Mouse (Mus musculus): ENCODE measurements at regions not wholly inside any gene's neighbourhood (a gene's known extent, or its start where the extent isn't known, plus 50 kb on each side); places are given as distances from the start of the nearest gene placed in this dataset.

DNA sequence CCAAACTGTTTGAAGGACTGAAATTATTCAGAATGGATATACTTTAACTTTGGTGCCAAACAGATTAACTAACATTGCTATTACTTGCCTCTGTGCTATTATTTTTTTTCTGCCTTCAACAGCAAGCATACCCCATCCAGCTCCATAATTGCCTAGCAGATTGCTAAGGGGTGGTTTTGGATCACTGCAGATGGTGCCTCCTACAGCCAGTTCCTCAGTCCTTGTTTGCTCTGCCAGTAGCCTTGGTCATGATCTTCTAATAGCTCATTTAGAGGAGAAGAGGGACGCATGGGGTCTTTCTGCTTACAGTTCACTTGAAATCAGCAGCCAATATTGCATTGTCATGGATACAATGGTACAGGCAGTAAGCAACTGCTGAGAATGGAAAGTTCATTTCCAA lies 880.8 kb downstream of the Epha4 start:
- TF ChIP-seq EP300 (IDR thresholded peaks at IDR 0.05; ENCODE audit: insufficient read depth, low read depth, low read length) (no peak), CTCF (IDR thresholded peaks at IDR 0.05; ENCODE audit: low read depth, low read length) (no peak)
